Mouse (Mus musculus): ENCODE results near the gene Defb19. TPM values are rescaled to one million over a fixed set of nuclear protein-coding genes. Genes with fewer than 3 reads are reported as not detected.

The Defb19 gene
- polyA plus RNA-seq, 1 experiment = 946 TPM

DNA sequence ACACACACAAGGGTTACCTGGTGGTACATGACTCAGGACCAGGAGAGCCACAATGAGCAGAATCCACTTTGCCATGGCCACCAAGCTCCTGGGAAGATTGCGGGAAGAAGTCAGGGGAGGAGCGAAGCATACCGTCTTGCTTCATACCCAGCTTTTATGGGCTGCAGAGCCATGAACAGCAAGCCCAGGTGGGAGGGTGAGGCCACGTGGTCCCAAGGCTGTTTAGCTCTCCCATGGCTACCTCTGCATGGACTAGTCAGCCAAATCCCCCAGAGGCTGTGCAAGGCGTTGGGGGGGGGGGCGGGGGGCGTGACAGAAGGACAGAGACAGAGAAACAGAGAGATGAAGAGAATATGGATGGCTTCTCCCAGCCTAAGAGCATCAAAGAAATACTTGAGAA lies 42.8 kb upstream of the Defb19 start, which contains the start of gene Defb25:
TSS of gene Defb25 (minus strand) at position 101 of the 400 bp plus-strand sequence.
- Histone ChIP-seq H3K4me1 (ENCODE audit: control insufficient read depth, insufficient read depth, low read length) (peaks cover 9% of the 10 kb centered on the region), H3K27ac (ENCODE audit: control insufficient read depth, insufficient read depth, low read depth, low read length) (no peak within 1 kb of the TSS), H3K4me3 (ENCODE audit: control insufficient read depth, low read depth, low read length) (no peak within 1 kb of the TSS), H3K27me3 (ENCODE audit: control insufficient read depth, insufficient read depth, low read length) (peaks cover 4% of the 10 kb centered on the region), H3K36me3 (ENCODE audit: control insufficient read depth, insufficient read depth, low read length) (no peaks in the 10 kb centered on the region)
- TF ChIP-seq POLR2A (IDR thresholded peaks at IDR 0.05; ENCODE audit: control insufficient read depth, low read depth, low read length) (no peak), CTCF (IDR thresholded peaks at IDR 0.05; ENCODE audit: control insufficient read depth, insufficient read depth, insufficient replicate concordance, low read depth, low read length) (no peak)

DNA sequence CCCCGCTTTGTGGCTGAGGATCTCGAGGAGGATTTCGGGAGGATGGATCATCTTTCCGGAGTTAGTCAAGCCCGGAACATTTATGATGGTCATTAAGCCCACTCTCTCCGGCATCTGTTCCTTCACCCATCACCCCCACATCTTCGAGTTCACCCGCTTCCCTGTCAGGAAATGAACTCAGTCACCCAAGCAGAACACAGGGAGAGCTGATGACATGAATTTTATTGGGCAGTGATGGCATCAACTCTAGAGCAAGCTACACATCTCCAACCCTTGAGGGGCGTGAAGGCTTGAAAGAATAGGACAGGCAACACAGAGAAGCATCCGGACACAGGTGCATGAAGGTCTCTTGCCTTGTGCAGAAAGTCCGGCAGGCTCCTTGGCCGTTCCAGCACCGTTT lies 42.0 kb upstream of the Defb19 start:
- Histone ChIP-seq H3K4me1 (ENCODE audit: control insufficient read depth, insufficient read depth, low read length) (peaks cover 7% of the 10 kb centered on the region), H3K36me3 (ENCODE audit: control insufficient read depth, insufficient read depth, low read length) (no peaks in the 10 kb centered on the region), H3K27me3 (ENCODE audit: control insufficient read depth, insufficient read depth, low read length) (peaks cover 4% of the 10 kb centered on the region), H3K27ac (ENCODE audit: control insufficient read depth, insufficient read depth, low read depth, low read length) (no peak overlapping the region), H3K4me3 (ENCODE audit: control insufficient read depth, low read depth, low read length) (no peak overlapping the region)
- TF ChIP-seq POLR2A (IDR thresholded peaks at IDR 0.05; ENCODE audit: control insufficient read depth, low read depth, low read length) (no peak), CTCF (IDR thresholded peaks at IDR 0.05; ENCODE audit: control insufficient read depth, insufficient read depth, insufficient replicate concordance, low read depth, low read length) (no peak)

DNA sequence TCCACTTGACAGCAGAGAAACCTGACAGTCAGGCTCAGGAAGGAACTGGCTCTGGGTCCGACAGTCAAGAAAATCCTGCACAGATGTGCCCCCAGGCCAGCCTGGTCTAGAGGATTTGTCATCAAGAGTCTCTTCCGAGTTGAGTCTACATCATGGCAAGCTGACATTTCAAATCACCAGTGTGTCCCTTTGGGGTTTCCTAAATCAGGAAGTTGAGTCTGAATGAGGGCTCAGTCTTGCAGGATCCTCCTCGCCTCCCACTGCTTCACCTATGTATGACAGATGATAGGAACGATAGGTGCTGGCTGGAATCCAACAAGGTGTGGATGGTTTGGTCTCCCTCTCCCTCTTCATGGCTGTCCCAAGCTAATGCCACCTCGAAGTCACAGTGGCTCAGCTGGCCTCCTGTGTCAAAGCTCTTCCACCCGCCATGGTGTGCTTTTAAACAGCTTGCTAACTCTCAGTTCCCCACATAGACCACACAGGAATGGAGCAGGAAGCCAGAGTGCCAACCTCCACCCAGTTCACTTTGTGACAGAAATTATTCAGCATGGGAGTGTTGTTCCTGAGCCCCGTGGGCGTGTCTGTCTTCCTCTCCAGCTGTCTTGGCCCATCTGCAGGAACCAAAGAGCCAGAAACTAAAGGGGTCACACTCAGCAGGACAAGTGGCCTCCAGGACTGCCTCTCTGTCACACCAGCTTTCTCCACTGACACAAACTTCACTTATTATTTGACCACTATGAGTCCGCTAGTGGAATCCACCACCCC lies 40.4 kb upstream of the Defb19 start:
- no peaks in the 10 kb centered on the region for H3K36me3 ChIP-seq (ENCODE audit: control insufficient read depth, insufficient read depth, low read length)
- no peaks in the 10 kb centered on the region; the same call in 1 of the 2 replicates for H3K4me1 ChIP-seq (ENCODE audit: control insufficient read depth, insufficient read depth, low read length)
- H3K27ac ChIP-seq (ENCODE audit: control insufficient read depth, insufficient read depth, low read depth, low read length) = no peak overlapping the region; the same call in 1 of the 2 replicates
- no peaks in the 10 kb centered on the region for H3K27me3 ChIP-seq (ENCODE audit: control insufficient read depth, insufficient read depth, low read length)
- TF ChIP-seq POLR2A (IDR thresholded peaks at IDR 0.05; ENCODE audit: control insufficient read depth, low read depth, low read length) = no peak
- no peak for TF ChIP-seq CTCF (IDR thresholded peaks at IDR 0.05; ENCODE audit: control insufficient read depth, insufficient read depth, insufficient replicate concordance, low read depth, low read length)
- no peak overlapping the region for H3K4me3 ChIP-seq (ENCODE audit: control insufficient read depth, low read depth, low read length)

DNA sequence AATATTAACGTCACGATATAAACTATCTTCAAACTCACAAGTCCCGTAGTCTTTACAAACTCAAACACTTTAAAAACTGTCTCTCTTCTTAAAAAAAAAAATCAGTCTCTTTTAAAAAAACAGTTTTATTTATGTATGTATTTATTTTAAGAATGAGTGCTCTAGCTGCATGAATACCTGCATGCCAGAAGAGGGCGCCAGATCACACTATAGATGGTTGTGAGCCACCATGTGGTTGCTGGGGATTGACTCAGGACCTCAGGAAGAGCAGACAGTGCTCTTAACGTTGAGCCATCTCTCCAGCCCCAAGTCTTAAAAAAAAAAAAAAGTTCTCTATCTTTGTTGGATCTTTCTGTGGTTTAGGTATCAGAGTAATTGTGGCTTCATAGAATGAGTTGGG lies 37.3 kb upstream of the Defb19 start:
- Histone ChIP-seq H3K4me3 (ENCODE audit: control insufficient read depth, low read depth, low read length) (no peak overlapping the region), H3K27ac (ENCODE audit: control insufficient read depth, insufficient read depth, low read depth, low read length) (no peak overlapping the region), H3K27me3 (ENCODE audit: control insufficient read depth, insufficient read depth, low read length) (no peaks in the 10 kb centered on the region), H3K36me3 (ENCODE audit: control insufficient read depth, insufficient read depth, low read length) (no peaks in the 10 kb centered on the region), H3K4me1 (ENCODE audit: control insufficient read depth, insufficient read depth, low read length) (no peaks in the 10 kb centered on the region; the same call in 1 of the 2 replicates)
- TF ChIP-seq CTCF (IDR thresholded peaks at IDR 0.05; ENCODE audit: control insufficient read depth, insufficient read depth, insufficient replicate concordance, low read depth, low read length) (peak; percentile 50; the same call in 1 of the 2 replicates), POLR2A (IDR thresholded peaks at IDR 0.05; ENCODE audit: control insufficient read depth, low read depth, low read length) (no peak)

DNA sequence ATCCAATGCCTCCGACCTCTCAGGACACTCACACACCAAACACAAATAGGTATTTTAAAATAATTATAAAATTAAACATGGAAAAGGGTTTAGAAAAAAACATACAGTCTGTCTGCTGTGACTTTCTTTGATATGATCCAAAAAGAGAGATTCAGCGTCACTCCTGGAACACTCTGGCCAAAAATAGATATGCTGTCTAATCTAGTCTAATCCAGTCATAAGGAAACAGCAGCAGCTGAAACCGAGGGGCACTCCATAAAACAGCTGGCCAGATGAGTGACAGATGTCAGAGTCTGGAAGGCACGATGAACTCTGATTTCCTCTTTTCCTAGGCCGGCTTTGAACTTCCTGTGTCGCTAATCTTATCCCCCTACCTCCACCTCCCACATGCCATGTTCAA lies 36.4 kb upstream of the Defb19 start:
- H3K4me3 ChIP-seq (ENCODE audit: control insufficient read depth, low read depth, low read length) = no peak overlapping the region
- TF ChIP-seq CTCF (IDR thresholded peaks at IDR 0.05; ENCODE audit: control insufficient read depth, insufficient read depth, insufficient replicate concordance, low read depth, low read length) (no peak), POLR2A (IDR thresholded peaks at IDR 0.05; ENCODE audit: control insufficient read depth, low read depth, low read length) (no peak)
- no peaks in the 10 kb centered on the region; the same call in 1 of the 2 replicates for H3K4me1 ChIP-seq (ENCODE audit: control insufficient read depth, insufficient read depth, low read length)

DNA sequence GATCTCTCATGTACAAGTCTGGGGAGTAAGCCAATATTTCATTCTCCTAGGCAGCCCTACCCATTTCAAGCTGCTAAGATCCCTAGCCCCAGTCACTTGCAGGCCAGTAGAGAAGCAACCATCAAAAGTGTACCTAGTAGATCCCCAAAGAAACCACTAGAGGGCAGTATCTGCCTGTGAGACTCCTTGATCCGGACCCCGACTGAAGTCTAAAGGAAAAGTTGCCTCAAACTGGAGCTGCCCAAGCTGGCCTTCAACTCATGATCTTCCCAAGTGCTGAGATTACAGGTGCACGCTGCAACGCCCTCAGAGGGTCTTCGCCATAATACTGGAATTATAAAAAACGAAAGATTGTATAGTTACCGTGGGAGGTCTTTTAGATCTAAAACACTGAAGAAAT lies 35.5 kb upstream of the Defb19 start:
- Histone ChIP-seq H3K27ac (ENCODE audit: control insufficient read depth, insufficient read depth, low read depth, low read length) (no peak overlapping the region), H3K36me3 (ENCODE audit: control insufficient read depth, insufficient read depth, low read length) (no peaks in the 10 kb centered on the region), H3K4me3 (ENCODE audit: control insufficient read depth, low read depth, low read length) (peak overlapping the region; percentile 18; the same call in 1 of the 2 replicates), H3K27me3 (ENCODE audit: control insufficient read depth, insufficient read depth, low read length) (no peaks in the 10 kb centered on the region), H3K4me1 (ENCODE audit: control insufficient read depth, insufficient read depth, low read length) (no peaks in the 10 kb centered on the region; the same call in 1 of the 2 replicates)
- no peak for TF ChIP-seq POLR2A (IDR thresholded peaks at IDR 0.05; ENCODE audit: control insufficient read depth, low read depth, low read length)
- TF ChIP-seq CTCF (IDR thresholded peaks at IDR 0.05; ENCODE audit: control insufficient read depth, insufficient read depth, insufficient replicate concordance, low read depth, low read length) = peak; percentile 57; the same call in 1 of the 2 replicates

More for the DNA sequence above, 36.4 kb upstream of the Defb19 start:
- Histone ChIP-seq H3K27ac (ENCODE audit: control insufficient read depth, insufficient read depth, low read depth, low read length) (no peak overlapping the region), H3K27me3 (ENCODE audit: control insufficient read depth, insufficient read depth, low read length) (no peaks in the 10 kb centered on the region), H3K36me3 (ENCODE audit: control insufficient read depth, insufficient read depth, low read length) (no peaks in the 10 kb centered on the region)

DNA sequence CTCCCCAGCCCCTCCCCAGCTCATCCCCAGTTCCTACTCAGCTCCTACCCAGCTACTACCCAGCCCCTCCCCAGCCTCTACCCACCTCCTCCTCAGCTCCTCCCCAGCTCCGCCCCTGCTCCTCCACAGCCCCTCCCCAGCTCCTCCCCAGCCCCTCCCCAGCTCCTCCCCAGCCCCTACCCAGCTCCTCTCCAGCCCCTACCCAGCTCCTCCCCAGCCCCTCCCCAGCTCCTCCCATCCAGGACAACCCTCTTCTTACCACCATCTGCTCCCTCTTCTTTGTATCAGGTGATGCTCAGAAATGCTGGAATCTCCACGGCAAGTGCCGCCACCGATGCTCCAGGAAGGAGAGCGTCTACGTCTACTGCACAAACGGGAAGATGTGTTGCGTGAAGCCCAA lies 32.1 kb upstream of the Defb19 start:
- Histone ChIP-seq H3K4me3 (ENCODE audit: control insufficient read depth, low read depth, low read length) (no peak overlapping the region), H3K27ac (ENCODE audit: control insufficient read depth, insufficient read depth, low read depth, low read length) (no peak overlapping the region), H3K27me3 (ENCODE audit: control insufficient read depth, insufficient read depth, low read length) (no peaks in the 10 kb centered on the region), H3K36me3 (ENCODE audit: control insufficient read depth, insufficient read depth, low read length) (no peaks in the 10 kb centered on the region), H3K4me1 (ENCODE audit: control insufficient read depth, insufficient read depth, low read length) (no peaks in the 10 kb centered on the region)
- TF ChIP-seq POLR2A (IDR thresholded peaks at IDR 0.05; ENCODE audit: control insufficient read depth, low read depth, low read length) = no peak
- no peak for TF ChIP-seq CTCF (IDR thresholded peaks at IDR 0.05; ENCODE audit: control insufficient read depth, insufficient read depth, insufficient replicate concordance, low read depth, low read length)
